Comparison of ENCODE assay signal across 9 mouse cellular contexts in the genomic region with DNA sequence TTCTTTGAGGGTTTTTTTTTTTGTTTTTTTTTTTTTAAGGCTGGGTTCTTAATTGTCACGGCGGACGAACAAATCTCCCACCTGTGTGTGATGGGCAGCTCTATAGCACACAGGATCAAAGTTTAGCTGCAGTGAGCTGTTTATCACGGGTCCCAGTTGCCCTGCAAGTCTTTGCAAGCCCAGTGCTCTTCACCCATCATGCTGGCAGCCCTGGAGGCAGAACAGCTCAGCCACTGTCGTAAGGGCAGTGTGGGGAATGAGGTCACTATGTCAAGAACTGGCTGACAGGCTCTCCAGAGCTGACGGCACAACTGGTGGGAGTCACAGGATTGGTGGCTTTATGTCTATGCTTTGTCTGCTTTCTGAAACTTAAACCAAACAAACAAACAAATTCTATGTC.
DNase-seq lines count a peak whose midpoint lies in the region; ATAC-seq lines count a peak whose summit lies in the region.
"Had no signal": no experiment of that assay in that cellular context is flagged by ENCODE, and none has a peak within 500 bp of the region (broad histone marks: within the 10 kb centered on the region; RNA-seq: fewer than 3 reads in every experiment).

No protein-coding gene starts in this region.

- DNase-seq in urinary bladder, postnatal 14 days (ENCODE audit: low spot score), result peak; percentile 46
- no peak for DNase-seq in urinary bladder, postnatal 10 days (ENCODE audit: low spot score)
- DNase-seq in forebrain, embryonic 10.5 days (ENCODE audit: extremely low spot score, low spot score), result no peak
- no peak for DNase-seq in hindbrain, embryonic 14.5 days (ENCODE audit: low spot score)
- DNase-seq in c-Kit-positive CD71-positive TER-119-positive erythroid progenitor cells, embryonic 14.5 days (ENCODE audit: low spot score), result no peak
- DNase-seq in left cerebral cortex, adult 11 months (ENCODE audit: low spot score), result no peak
- DNase-seq: kidney, adult 11 months had no signal

- peak overlapping the region; percentile 65 for H3K27ac ChIP-seq in forebrain, embryonic 10.5 days
- H3K27ac ChIP-seq in hindbrain, embryonic 14.5 days, result peak overlapping the region; percentile 84
- H3K27ac ChIP-seq in stomach, embryonic 16.5 days (ENCODE audit: low read length), result peak overlapping the region; percentile 4; the same call in 1 of the 2 replicates

- H3K4me1 ChIP-seq in forebrain, embryonic 10.5 days, result peaks cover 54% of the 10 kb centered on the region
- H3K4me1 ChIP-seq in hindbrain, embryonic 14.5 days (replicated peaks; ENCODE audit: control insufficient read depth, insufficient read depth, low read length), result peaks cover 39% of the 10 kb centered on the region
- H3K4me1 ChIP-seq in stomach, embryonic 16.5 days (ENCODE audit: control insufficient read depth, insufficient read depth, low read length), result 0 out of 2 replicates have a peak, but pooled peaks cover 3% of the 10 kb centered on the region

- H3K4me2 ChIP-seq in hindbrain, embryonic 14.5 days (replicated peaks), result peak overlapping the region; percentile 31
- H3K4me2 ChIP-seq in stomach, embryonic 16.5 days (ENCODE audit: low read depth, low read length), result peak overlapping the region; percentile 4; the same call in 1 of the 2 replicates

- H3K4me3 ChIP-seq in forebrain, embryonic 10.5 days, result no peak overlapping the region
- no peak overlapping the region for H3K4me3 ChIP-seq in hindbrain, embryonic 14.5 days (replicated peaks; ENCODE audit: low read length)
- no peak overlapping the region for H3K4me3 ChIP-seq in stomach, embryonic 16.5 days (replicated peaks; ENCODE audit: low read length)

- peak overlapping the region; percentile 54 for H3K9ac ChIP-seq in hindbrain, embryonic 14.5 days
- no peak overlapping the region for H3K9ac ChIP-seq in stomach, embryonic 16.5 days (ENCODE audit: low read length)

- ATAC-seq in hindbrain, embryonic 14.5 days (ENCODE audit: low FRiP score), result peak; percentile 39; the same call in 1 of the 2 replicates
- ATAC-seq in stomach, embryonic 16.5 days (ENCODE audit: insufficient read depth, low FRiP score), result no peak
- ATAC-seq: Patski had no signal

- no peaks in the 10 kb centered on the region for H3K27me3 ChIP-seq in forebrain, embryonic 10.5 days (ENCODE audit: poor library complexity, severe bottlenecking)
- H3K27me3 ChIP-seq in hindbrain, embryonic 14.5 days (ENCODE audit: control insufficient read depth, insufficient read depth, low read length), result no peaks in the 10 kb centered on the region
- H3K27me3 ChIP-seq in stomach, embryonic 16.5 days (ENCODE audit: control insufficient read depth, insufficient read depth, low read length), result no peaks in the 10 kb centered on the region
- H3K27me3 ChIP-seq: Patski had no signal

- H3K36me3 ChIP-seq in forebrain, embryonic 10.5 days (replicated peaks), result peaks cover 7% of the 10 kb centered on the region
- no peaks in the 10 kb centered on the region for H3K36me3 ChIP-seq in hindbrain, embryonic 14.5 days (replicated peaks; ENCODE audit: control insufficient read depth, insufficient read depth)
- H3K36me3 ChIP-seq in stomach, embryonic 16.5 days (ENCODE audit: control insufficient read depth, insufficient read depth, low read length), result no peaks in the 10 kb centered on the region

- no peaks in the 10 kb centered on the region for H3K9me3 ChIP-seq in forebrain, embryonic 10.5 days
- no peaks in the 10 kb centered on the region for H3K9me3 ChIP-seq in hindbrain, embryonic 14.5 days (ENCODE audit: control insufficient read depth, low read length)
- no peaks in the 10 kb centered on the region for H3K9me3 ChIP-seq in stomach, embryonic 16.5 days (replicated peaks; ENCODE audit: control insufficient read depth, low read length)

- WGBS in forebrain, embryonic 10.5 days, result 40% methylated on average over 6 of the region's 6 CpGs
- WGBS in hindbrain, embryonic 14.5 days, result 21% methylated on average over 6 of the region's 6 CpGs
- WGBS in stomach, embryonic 16.5 days, result 50% methylated on average over 6 of the region's 6 CpGs

Comparison
In these comparisons a context has a peak if more than half of its experiments do, and no peak if none do; other contexts are left out.
1. H3K27ac ChIP-seq: peak in every context shown above with its lines; median percentile 84 in hindbrain, embryonic 14.5 days; 65 in forebrain, embryonic 10.5 days; 4 in stomach, embryonic 16.5 days.